Mouse (Mus musculus): ENCODE results near the gene Gm9803. TPM values are rescaled to one million over a fixed set of nuclear protein-coding genes. Genes with fewer than 3 reads are reported as not detected.
"Not testable (repeated sequence)": the region's sequence is repeated elsewhere in the genome, so short reads cannot be mapped to it uniquely, and the experiment has no call there.

Gm9803 gene
- 9.1 and 21.1 TPM in 2 replicates for polyA plus RNA-seq (2015; fragmentation: Nextera tagmentation; extraction: Ambion mirVana)

DNA sequence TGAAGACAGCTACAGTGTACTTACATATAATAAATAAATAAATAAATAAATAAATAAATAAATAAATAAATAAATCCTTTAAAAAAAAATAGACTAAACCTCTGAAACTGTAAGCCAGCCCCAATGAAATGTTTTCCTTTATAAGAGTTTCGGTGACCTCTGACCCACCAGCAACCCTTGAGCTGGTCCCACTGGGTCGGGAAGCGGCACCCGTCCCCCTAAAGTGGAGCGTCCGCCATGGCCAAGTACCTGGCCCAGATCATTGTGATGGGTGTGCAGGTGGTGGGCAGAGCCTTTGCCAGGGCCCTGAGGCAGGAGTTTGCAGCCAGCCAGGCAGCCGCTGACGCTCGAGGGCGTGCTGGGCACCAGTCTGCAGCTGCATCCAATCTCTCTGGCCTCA, at the start of gene Gm9803:
Gene Gm9803 (plus strand): TSS at position 154 of the 400 bp plus-strand sequence.
- not testable (repeated sequence) for H3K27me3 ChIP-seq (replicated peaks; ENCODE audit: insufficient read depth, low read length); ATAC-seq

GRCm38 (mm10) chr10:43475376-43475775, 48.5 kb upstream of the Gm9803 start:
- Histone ChIP-seq H3K27ac (ENCODE audit: low read length) (no peak overlapping the region), H3K4me3 (ENCODE audit: low read depth, low read length) (no peak overlapping the region), H3K9ac (replicated peaks; ENCODE audit: low read depth) (no peak overlapping the region), H3K4me2 (replicated peaks; ENCODE audit: low read depth, low read length) (no peak overlapping the region), H3K36me3 (ENCODE audit: insufficient read depth, low read length) (no peaks in the 10 kb centered on the region), H3K27me3 (replicated peaks; ENCODE audit: insufficient read depth, low read length) (no peaks in the 10 kb centered on the region), H3K9me3 (ENCODE audit: low read length) (no peaks in the 10 kb centered on the region), H3K4me1 (ENCODE audit: insufficient read depth, low read depth, low read length) (peaks cover 4% of the 10 kb centered on the region; the same call in 1 of the 2 replicates)
- ATAC-seq (no peak), DNase-seq (ENCODE audit: low spot score) (no peak)
- TF ChIP-seq CTCF (IDR thresholded peaks at IDR 0.05) (peak; percentile 52), EP300 (IDR thresholded peaks at IDR 0.05) (no peak)
- 39% methylated on average over 4 of the region's 4 CpGs for WGBS

More for the DNA sequence above, at the start of gene Gm9803:
- not testable (repeated sequence) for H3K9ac ChIP-seq (replicated peaks; ENCODE audit: low read depth); H3K4me1 ChIP-seq (ENCODE audit: insufficient read depth, low read depth, low read length); H3K4me3 ChIP-seq (ENCODE audit: low read depth, low read length); H3K36me3 ChIP-seq (ENCODE audit: insufficient read depth, low read length); H3K9me3 ChIP-seq (ENCODE audit: low read length); DNase-seq (ENCODE audit: low spot score); H3K4me2 ChIP-seq (replicated peaks; ENCODE audit: low read depth, low read length); H3K27ac ChIP-seq (ENCODE audit: low read length)
- 94% methylated on average over 10 of the region's 10 CpGs for WGBS

GRCm38 (mm10) chr10:43477459-43477858, 46.4 kb upstream of the Gm9803 start:
- no peak for TF ChIP-seq EP300 (IDR thresholded peaks at IDR 0.05)
- no peak overlapping the region for H3K9ac ChIP-seq (replicated peaks; ENCODE audit: low read depth)
- peak overlapping the region; percentile 100 for H3K4me2 ChIP-seq (replicated peaks; ENCODE audit: low read depth, low read length)
- H3K9me3 ChIP-seq (ENCODE audit: low read length): no peaks in the 10 kb centered on the region
- no peaks in the 10 kb centered on the region for H3K36me3 ChIP-seq (ENCODE audit: insufficient read depth, low read length)
- no peak for DNase-seq (ENCODE audit: low spot score)
- no peak overlapping the region for H3K27ac ChIP-seq (ENCODE audit: low read length)
- H3K4me3 ChIP-seq (ENCODE audit: low read depth, low read length): peak overlapping the region; percentile 84; the same call in 1 of the 2 replicates
- peaks cover 4% of the 10 kb centered on the region; the same call in 1 of the 2 replicates for H3K4me1 ChIP-seq (ENCODE audit: insufficient read depth, low read depth, low read length)
- no peak for ATAC-seq
- no peaks in the 10 kb centered on the region for H3K27me3 ChIP-seq (replicated peaks; ENCODE audit: insufficient read depth, low read length)
- WGBS: 16% methylated on average over 9 of the region's 9 CpGs

GRCm38 (mm10) chr10:43477865-43478681, 45.8 kb upstream of the Gm9803 start:
- Histone ChIP-seq H3K4me3 (ENCODE audit: low read depth, low read length) (peak overlapping the region; percentile 84), H3K4me2 (replicated peaks; ENCODE audit: low read depth, low read length) (peak overlapping the region; percentile 100), H3K4me1 (ENCODE audit: insufficient read depth, low read depth, low read length) (peaks cover 5% of the 10 kb centered on the region; the same call in 1 of the 2 replicates), H3K9ac (replicated peaks; ENCODE audit: low read depth) (peak overlapping the region; percentile 77), H3K36me3 (ENCODE audit: insufficient read depth, low read length) (no peaks in the 10 kb centered on the region), H3K27ac (ENCODE audit: low read length) (peak overlapping the region; percentile 91), H3K9me3 (ENCODE audit: low read length) (no peaks in the 10 kb centered on the region), H3K27me3 (replicated peaks; ENCODE audit: insufficient read depth, low read length) (no peaks in the 10 kb centered on the region)
- TF ChIP-seq CTCF (IDR thresholded peaks at IDR 0.05) (no peak), EP300 (IDR thresholded peaks at IDR 0.05) (no peak)
- ATAC-seq (no peak), DNase-seq (ENCODE audit: low spot score) (peak; percentile 81)
- 1% methylated on average over 42 of the region's 42 CpGs for whole genome bisulfite sequencing

- Histone ChIP-seq H3K4me2 (replicated peaks; ENCODE audit: low read depth, low read length) (peak within 1 kb of the TSS; percentile 100), H3K4me1 (ENCODE audit: insufficient read depth, low read depth, low read length) (peaks cover 9% of the 10 kb centered on the region; the same call in 1 of the 2 replicates), H3K9ac (replicated peaks; ENCODE audit: low read depth) (peak within 1 kb of the TSS; percentile 77), H3K4me3 (ENCODE audit: low read depth, low read length) (peak within 1 kb of the TSS; percentile 84), H3K9me3 (ENCODE audit: low read length) (no peaks in the 10 kb centered on the region), H3K27ac (ENCODE audit: low read length) (peak within 1 kb of the TSS; percentile 91), H3K27me3 (replicated peaks; ENCODE audit: insufficient read depth, low read length) (no peaks in the 10 kb centered on the region), H3K36me3 (ENCODE audit: insufficient read depth, low read length) (no peaks in the 10 kb centered on the region)
- peak; percentile 43 for ATAC-seq
- DNase-seq (ENCODE audit: low spot score): peak; percentile 65
- WGBS: 0% methylated on average over 30 of the region's 101 CpGs
- TF ChIP-seq EP300 (IDR thresholded peaks at IDR 0.05): no peak
Observed at GRCm38 (mm10) chr10:43478751-43479435, 45.0 kb upstream of the Gm9803 start, which contains the start of gene Bend3. TSS of gene Bend3 (plus strand) at chr10:43478831.

DNA sequence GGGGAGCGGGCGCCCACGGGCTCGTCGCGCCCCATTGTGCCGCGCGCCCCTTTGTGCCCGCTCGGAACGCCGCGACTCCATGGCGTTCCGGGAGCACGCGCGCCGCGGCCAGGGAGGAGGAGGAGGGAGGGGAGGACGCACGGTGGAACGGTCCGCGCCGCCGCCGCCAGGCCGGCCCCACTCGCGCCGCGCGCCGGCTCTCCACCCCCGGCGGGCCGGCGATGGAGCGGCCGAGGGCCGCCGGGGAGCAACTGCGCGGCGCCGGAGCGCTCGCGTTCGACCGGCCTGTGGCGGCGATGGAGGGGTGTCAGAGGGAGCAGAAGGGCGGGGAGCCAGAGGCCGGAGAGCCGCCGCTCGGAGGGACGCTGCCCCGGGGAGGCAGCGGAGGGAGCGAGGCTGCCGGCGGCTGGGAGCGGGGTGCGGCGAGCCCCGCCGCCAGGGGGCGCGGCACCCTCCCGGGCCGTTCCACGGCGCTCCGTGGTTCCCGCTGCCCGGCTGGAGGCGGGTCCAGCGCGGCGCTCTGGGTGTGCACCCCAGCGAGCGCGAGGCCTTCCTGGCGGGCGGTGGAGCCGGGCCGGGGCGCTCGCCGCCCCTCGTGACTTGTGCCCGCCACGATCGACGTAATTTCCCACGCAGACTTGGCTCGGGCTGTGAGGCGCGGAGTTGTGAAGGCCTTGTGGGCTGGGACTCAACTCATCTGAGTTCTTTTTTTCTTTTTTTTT, 44.3 kb upstream of the Gm9803 start:
- Histone ChIP-seq H3K9me3 (ENCODE audit: low read length) (no peaks in the 10 kb centered on the region), H3K4me3 (ENCODE audit: low read depth, low read length) (peak overlapping the region; percentile 84), H3K27me3 (replicated peaks; ENCODE audit: insufficient read depth, low read length) (no peaks in the 10 kb centered on the region), H3K4me2 (replicated peaks; ENCODE audit: low read depth, low read length) (peak overlapping the region; percentile 100), H3K36me3 (ENCODE audit: insufficient read depth, low read length) (no peaks in the 10 kb centered on the region), H3K9ac (replicated peaks; ENCODE audit: low read depth) (peak overlapping the region; percentile 77), H3K4me1 (ENCODE audit: insufficient read depth, low read depth, low read length) (peaks cover 9% of the 10 kb centered on the region; the same call in 1 of the 2 replicates), H3K27ac (ENCODE audit: low read length) (peak overlapping the region; percentile 91)
- WGBS: 0% methylated on average over 46 of the region's 103 CpGs
- ATAC-seq (peak; percentile 92), DNase-seq (ENCODE audit: low spot score) (peak; percentile 95)
- no peak for TF ChIP-seq EP300 (IDR thresholded peaks at IDR 0.05)
- peak; percentile 58 for TF ChIP-seq CTCF (IDR thresholded peaks at IDR 0.05)

All from lung, postnatal 0 days (tissue).